Mouse (Mus musculus): ENCODE measurements around the gene Lhfp.
"Not testable (repeated sequence)": the region's sequence is repeated elsewhere in the genome, so short reads cannot be mapped to it uniquely, and the experiment has no call there.

Lhfp gene

GRCm38 (mm10) chr3:53221531-53222272 lies 180.4 kb downstream of the Lhfp start:
- no peak for DNase-seq

DNA sequence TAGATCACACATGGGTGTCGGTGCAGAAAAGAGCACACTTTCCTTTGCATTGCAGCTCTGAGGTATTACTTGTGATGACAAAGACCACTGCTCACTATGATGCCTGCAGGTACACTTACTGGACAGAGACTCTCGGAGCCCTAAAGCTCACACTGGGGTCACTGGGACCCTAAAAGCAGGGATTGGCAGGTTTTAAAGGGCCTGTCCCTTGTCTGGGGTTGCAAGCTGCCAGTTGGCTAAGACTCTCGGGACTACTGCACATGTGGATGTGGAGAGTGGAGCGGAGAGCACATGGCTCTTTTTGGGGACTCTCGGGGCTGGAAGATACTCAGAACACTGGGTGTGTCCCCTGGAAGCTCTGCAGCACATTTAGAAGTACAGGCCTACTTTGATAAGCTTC lies 182.8 kb downstream of the Lhfp start:
- no peak for DNase-seq

- DNase-seq, result no peak
These were observed 184.4 kb downstream of the Lhfp start for GRCm38 (mm10) chr3:53225774-53226173.

GRCm38 (mm10) chr3:53226223-53226622 lies 184.9 kb downstream of the Lhfp start:
- DNase-seq, result no peak

GRCm38 (mm10) chr3:53227866-53228265 lies 186.5 kb downstream of the Lhfp start:
- no peak for DNase-seq

GRCm38 (mm10) chr3:53230562-53230961 lies 189.2 kb downstream of the Lhfp start:
- DNase-seq, result no peak

- DNase-seq, result no peak
These were observed 189.8 kb downstream of the Lhfp start for GRCm38 (mm10) chr3:53231112-53231511.

- DNase-seq, result not testable (repeated sequence)
These were observed 191.1 kb downstream of the Lhfp start for GRCm38 (mm10) chr3:53232411-53232810.

GRCm38 (mm10) chr3:53234689-53235088 lies 193.4 kb downstream of the Lhfp start:
- peak in 1 of 2 experiments; percentile 8 for DNase-seq

GRCm38 (mm10) chr3:53236471-53236870 lies 195.1 kb downstream of the Lhfp start:
- no peak for DNase-seq

GRCm38 (mm10) chr3:53240150-53240549 lies 198.8 kb downstream of the Lhfp start:
- no peak for DNase-seq

DNA sequence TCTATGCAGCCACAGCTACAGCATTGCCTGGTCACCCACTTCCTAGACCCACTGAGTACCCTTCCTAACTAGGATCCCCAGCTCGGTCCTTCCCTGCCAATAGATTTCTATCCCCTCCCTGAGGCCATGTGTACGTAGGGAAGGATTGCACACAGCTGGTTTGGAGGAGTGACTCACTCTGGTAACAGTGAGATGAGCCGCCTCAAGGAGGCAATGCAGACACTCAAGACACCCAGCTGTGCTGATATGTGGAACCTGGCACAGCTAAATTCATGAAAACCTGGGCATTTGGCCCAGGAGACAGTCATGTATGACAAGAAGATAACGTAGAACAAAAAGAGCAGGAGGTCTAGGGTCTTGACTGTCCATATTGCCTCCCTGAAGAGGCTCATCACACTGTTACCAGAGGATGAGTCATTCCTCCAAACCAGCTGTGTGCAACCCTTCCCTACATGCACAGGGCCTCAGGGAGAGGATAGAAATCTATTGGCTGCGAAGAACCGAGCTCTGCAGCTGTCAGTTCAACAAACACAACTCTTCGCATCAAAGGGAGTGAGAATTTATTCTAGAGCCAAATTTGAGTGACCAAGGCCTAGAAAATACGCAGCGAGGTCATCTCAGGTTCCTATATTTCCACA lies 204.4 kb downstream of the Lhfp start:
- no peak for DNase-seq

- DNase-seq, result peak in 1 of 2 experiments; percentile 43
These were observed 205.8 kb downstream of the Lhfp start for GRCm38 (mm10) chr3:53247102-53247501.

DNA sequence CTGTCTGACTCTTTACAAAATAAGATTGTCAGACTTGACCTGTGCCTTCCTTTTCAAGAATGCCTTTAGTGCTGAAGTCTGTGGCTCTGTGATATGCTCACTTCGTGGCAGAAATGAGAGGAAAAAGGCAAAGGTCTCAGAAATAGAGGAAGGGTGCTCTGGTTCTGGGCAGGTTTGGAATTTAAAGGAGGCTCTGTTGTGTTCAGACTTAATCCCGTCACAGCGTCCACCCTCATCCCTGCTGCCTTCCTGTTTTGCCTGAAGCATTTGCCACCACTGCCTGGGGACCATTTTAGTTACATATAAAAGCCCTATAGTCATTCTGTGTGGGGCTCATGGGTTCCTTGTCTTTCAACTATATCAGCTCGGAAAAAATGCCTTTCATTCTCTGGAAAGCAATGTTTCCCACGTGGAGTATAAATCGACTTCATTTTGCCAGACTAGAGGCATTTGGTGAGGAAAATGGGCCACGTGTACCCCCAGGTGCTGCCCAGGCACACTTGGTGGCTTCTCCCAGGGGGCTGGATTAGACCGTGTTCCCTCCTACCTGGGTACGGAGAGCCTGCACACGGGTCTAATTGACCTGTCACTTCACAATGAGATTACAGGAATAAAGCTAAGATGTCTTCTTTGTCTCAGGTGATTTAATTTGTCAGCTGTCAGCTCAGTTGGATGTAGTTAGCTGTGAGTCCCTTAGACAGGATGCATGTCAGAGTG lies 207.0 kb downstream of the Lhfp start:
- no peak for DNase-seq

- no peak for DNase-seq
These were observed 211.2 kb downstream of the Lhfp start for GRCm38 (mm10) chr3:53252556-53252955.

GRCm38 (mm10) chr3:53253223-53253832 lies 212.0 kb downstream of the Lhfp start:
- peak; percentile 2 to 24 for DNase-seq

GRCm38 (mm10) chr3:53258657-53259158 lies 217.4 kb downstream of the Lhfp start:
- DNase-seq, result no peak

DNA sequence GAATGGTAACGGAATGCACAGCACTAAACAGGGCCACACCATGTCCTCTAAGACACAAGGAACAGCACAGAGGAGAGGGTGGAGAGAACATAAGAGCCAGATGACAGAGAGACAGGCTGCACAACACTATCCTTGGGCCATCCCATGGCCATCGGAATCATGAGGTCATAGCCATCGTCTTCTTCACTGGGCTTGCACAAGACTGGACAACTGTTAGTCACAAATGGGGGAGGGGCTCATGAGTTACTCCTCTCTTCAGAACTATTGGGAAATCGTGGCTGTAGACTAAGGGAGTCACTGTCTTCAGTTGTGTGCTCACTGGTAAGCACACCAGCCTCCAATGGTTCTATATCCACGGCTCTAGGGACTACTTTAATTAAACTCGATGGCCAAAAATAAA lies 224.8 kb downstream of the Lhfp start:
- DNase-seq, result no peak

- no peak for DNase-seq
These were observed 225.7 kb downstream of the Lhfp start for GRCm38 (mm10) chr3:53267046-53267445.

- no peak for DNase-seq
These were observed 231.9 kb downstream of the Lhfp start for GRCm38 (mm10) chr3:53273220-53273619.

GRCm38 (mm10) chr3:53277993-53278392 lies 236.7 kb downstream of the Lhfp start:
- no peak for DNase-seq

DNA sequence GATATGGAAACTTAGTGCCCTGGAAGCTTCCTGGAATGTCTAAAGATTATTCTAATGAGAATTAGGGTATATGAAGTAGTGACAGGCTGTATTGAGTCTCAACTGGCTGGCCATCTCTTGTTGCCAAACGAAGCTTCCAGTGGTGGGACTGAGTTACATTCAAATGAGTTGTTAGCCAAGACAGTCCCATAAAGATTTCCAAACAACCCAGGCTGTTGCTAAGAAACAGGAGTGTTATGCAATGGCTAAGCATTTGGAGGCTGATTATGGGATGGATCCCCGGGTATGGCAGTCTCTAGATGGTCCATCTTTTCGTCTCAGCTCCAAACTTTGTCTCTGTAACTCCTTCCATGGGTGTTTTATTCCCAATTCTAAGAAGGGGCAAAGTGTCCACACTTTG lies 240.7 kb downstream of the Lhfp start:
- not testable (repeated sequence) for DNase-seq

DNA sequence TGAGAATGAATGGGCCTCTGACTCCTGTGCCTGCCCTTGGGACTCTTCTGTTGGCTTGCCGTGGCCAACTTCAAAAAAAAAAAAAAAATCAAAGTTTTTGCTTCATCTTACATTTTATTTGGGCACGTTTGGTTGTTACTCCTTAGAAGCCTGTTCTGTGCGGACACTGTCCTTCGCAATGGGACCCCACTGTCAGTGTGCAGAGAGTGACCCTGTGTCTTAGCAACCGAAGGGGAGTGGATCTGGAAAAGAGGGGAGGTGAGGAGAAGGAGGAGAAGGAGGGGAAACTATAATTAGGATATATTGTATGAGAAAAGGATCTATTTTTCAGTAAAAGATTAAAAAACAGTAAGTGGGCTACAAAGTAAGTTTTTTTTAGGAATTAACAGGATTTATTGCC lies 242.7 kb downstream of the Lhfp start:
- no peak for DNase-seq

Measured in kidney, adult 8-10 months (tissue).